Mouse (Mus musculus) bone marrow, adult 2 months (tissue): ENCODE measurements at regions not wholly inside any gene's neighbourhood (a gene's known extent, or its start where the extent isn't known, plus 50 kb on each side); places are given as distances from the start of the nearest gene placed in this dataset.

Experiments
- CTCF ChIP-seq: fragments of 200-500 bp; IDR thresholded peaks from 2 replicates; pipeline ENCODE4 v1.5.1; 2011; ENCODE audit warnings: low read length, control low read depth; ENCODE audit not compliant: control insufficient read depth, insufficient read depth
- POLR2A ChIP-seq: fragments of 200-500 bp; IDR thresholded peaks from 2 replicates; pipeline ENCODE4 v1.6.1; 2011; ENCODE audit warnings: low read depth, mild to moderate bottlenecking, control low read depth, low read length, borderline replicate concordance; ENCODE audit not compliant: control insufficient read depth

DNA sequence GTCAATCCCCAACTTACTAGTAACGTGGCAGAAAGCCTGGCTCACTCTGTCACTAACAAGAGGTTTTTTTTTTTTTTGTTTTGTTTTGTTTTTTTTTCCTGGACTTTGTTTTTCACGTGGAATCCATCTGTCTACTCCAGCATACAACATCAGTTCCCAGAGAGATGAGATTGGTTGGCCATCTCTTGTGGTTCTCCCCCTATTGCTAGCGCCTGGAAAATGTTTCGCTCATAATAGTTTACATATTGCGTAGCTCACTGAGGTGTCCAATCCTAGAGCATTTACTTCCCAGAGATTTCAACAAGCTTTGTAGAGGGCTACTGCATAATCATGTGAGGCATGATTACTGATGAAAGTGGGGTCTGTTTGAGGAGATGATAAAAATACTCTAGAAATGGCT lies 360.1 kb downstream of the Gsdmc2 start:
- no peak for TF ChIP-seq CTCF
- no peak for TF ChIP-seq POLR2A
